Mouse (Mus musculus): ENCODE measurements around the gene Tmem217. TPM values are rescaled to one million over a fixed set of nuclear protein-coding genes. Genes with fewer than 3 reads are reported as not detected.

Gene Tmem217
- polyA plus RNA-seq, 1 experiment from 2014 or later = 0.89 TPM

- H3K9me3 ChIP-seq (replicated peaks; ENCODE audit: control insufficient read depth, low read length, poor library complexity, severe bottlenecking) = no peaks in the 10 kb centered on the region
- no peak overlapping the region for H3K9ac ChIP-seq (ENCODE audit: low read depth, low read length)
- H3K4me2 ChIP-seq (ENCODE audit: low read length) = no peak overlapping the region
- H3K27ac ChIP-seq (ENCODE audit: low read length) = no peak overlapping the region
- ATAC-seq = no peak
- no peaks in the 10 kb centered on the region for H3K27me3 ChIP-seq (ENCODE audit: control insufficient read depth, insufficient read depth, low read depth, low read length)
- H3K4me3 ChIP-seq (ENCODE audit: low read depth, low read length) = no peak overlapping the region
- 90% methylated on average over 6 of the region's 6 CpGs for WGBS
- peaks cover 7% of the 10 kb centered on the region; the same call in 1 of the 2 replicates for H3K4me1 ChIP-seq (ENCODE audit: control insufficient read depth, insufficient read depth, low read length)
- H3K36me3 ChIP-seq (ENCODE audit: control insufficient read depth, insufficient read depth, low read length) = peaks cover 3% of the 10 kb centered on the region; the same call in 1 of the 2 replicates
These were observed 33.3 kb upstream of the Tmem217 start for GRCm38 (mm10) chr17:29585446-29585845.

- Histone ChIP-seq H3K27ac (ENCODE audit: low read length) (no peak overlapping the region), H3K36me3 (ENCODE audit: control insufficient read depth, insufficient read depth, low read length) (peaks cover 3% of the 10 kb centered on the region), H3K4me1 (ENCODE audit: control insufficient read depth, insufficient read depth, low read length) (peaks cover 7% of the 10 kb centered on the region; the same call in 1 of the 2 replicates), H3K9me3 (replicated peaks; ENCODE audit: control insufficient read depth, low read length, poor library complexity, severe bottlenecking) (no peaks in the 10 kb centered on the region), H3K4me2 (ENCODE audit: low read length) (no peak overlapping the region), H3K4me3 (ENCODE audit: low read depth, low read length) (no peak overlapping the region), H3K27me3 (ENCODE audit: control insufficient read depth, insufficient read depth, low read depth, low read length) (no peaks in the 10 kb centered on the region), H3K9ac (ENCODE audit: low read depth, low read length) (no peak overlapping the region)
- WGBS = 58% methylated on average over 3 of the region's 3 CpGs
- no peak for ATAC-seq
These were observed 32.6 kb upstream of the Tmem217 start for GRCm38 (mm10) chr17:29584737-29585136.

GRCm38 (mm10) chr17:29584306-29584705 is 32.1 kb upstream of the Tmem217 start:
- H3K27ac ChIP-seq (ENCODE audit: low read length) = no peak overlapping the region
- no peaks in the 10 kb centered on the region for H3K9me3 ChIP-seq (replicated peaks; ENCODE audit: control insufficient read depth, low read length, poor library complexity, severe bottlenecking)
- 88% methylated on average over 5 of the region's 5 CpGs for WGBS
- H3K9ac ChIP-seq (ENCODE audit: low read depth, low read length) = no peak overlapping the region
- ATAC-seq = no peak
- H3K4me2 ChIP-seq (ENCODE audit: low read length) = no peak overlapping the region
- peaks cover 7% of the 10 kb centered on the region for H3K36me3 ChIP-seq (ENCODE audit: control insufficient read depth, insufficient read depth, low read length)
- no peak overlapping the region for H3K4me3 ChIP-seq (ENCODE audit: low read depth, low read length)
- no peaks in the 10 kb centered on the region for H3K27me3 ChIP-seq (ENCODE audit: control insufficient read depth, insufficient read depth, low read depth, low read length)
- H3K4me1 ChIP-seq (ENCODE audit: control insufficient read depth, insufficient read depth, low read length) = peaks cover 4% of the 10 kb centered on the region; the same call in 1 of the 2 replicates

GRCm38 (mm10) chr17:29583569-29583968 is 31.4 kb upstream of the Tmem217 start:
- ATAC-seq = no peak
- no peaks in the 10 kb centered on the region for H3K27me3 ChIP-seq (ENCODE audit: control insufficient read depth, insufficient read depth, low read depth, low read length)
- H3K4me3 ChIP-seq (ENCODE audit: low read depth, low read length) = no peak overlapping the region
- H3K27ac ChIP-seq (ENCODE audit: low read length) = no peak overlapping the region
- no peak overlapping the region for H3K9ac ChIP-seq (ENCODE audit: low read depth, low read length)
- H3K4me1 ChIP-seq (ENCODE audit: control insufficient read depth, insufficient read depth, low read length) = no peaks in the 10 kb centered on the region
- no peak overlapping the region for H3K4me2 ChIP-seq (ENCODE audit: low read length)
- no peaks in the 10 kb centered on the region for H3K9me3 ChIP-seq (replicated peaks; ENCODE audit: control insufficient read depth, low read length, poor library complexity, severe bottlenecking)
- 88% methylated on average over 5 of the region's 5 CpGs for WGBS
- H3K36me3 ChIP-seq (ENCODE audit: control insufficient read depth, insufficient read depth, low read length) = peaks cover 14% of the 10 kb centered on the region

GRCm38 (mm10) chr17:29579579-29580126 is 27.5 kb upstream of the Tmem217 start:
- Histone ChIP-seq H3K9me3 (replicated peaks; ENCODE audit: control insufficient read depth, low read length, poor library complexity, severe bottlenecking) (no peaks in the 10 kb centered on the region), H3K4me3 (ENCODE audit: low read depth, low read length) (no peak overlapping the region), H3K36me3 (ENCODE audit: control insufficient read depth, insufficient read depth, low read length) (peaks cover 25% of the 10 kb centered on the region), H3K27ac (ENCODE audit: low read length) (no peak overlapping the region), H3K4me1 (ENCODE audit: control insufficient read depth, insufficient read depth, low read length) (no peaks in the 10 kb centered on the region), H3K27me3 (ENCODE audit: control insufficient read depth, insufficient read depth, low read depth, low read length) (no peaks in the 10 kb centered on the region), H3K4me2 (ENCODE audit: low read length) (no peak overlapping the region), H3K9ac (ENCODE audit: low read depth, low read length) (no peak overlapping the region)
- 83% methylated on average over 4 of the region's 4 CpGs for WGBS
- no peak for ATAC-seq

- H3K9me3 ChIP-seq (replicated peaks; ENCODE audit: control insufficient read depth, low read length, poor library complexity, severe bottlenecking) = no peaks in the 10 kb centered on the region
- no peak overlapping the region for H3K9ac ChIP-seq (ENCODE audit: low read depth, low read length)
- 81% methylated on average over 6 of the region's 6 CpGs for WGBS
- no peak for ATAC-seq
- H3K4me1 ChIP-seq (ENCODE audit: control insufficient read depth, insufficient read depth, low read length) = no peaks in the 10 kb centered on the region
- H3K27me3 ChIP-seq (ENCODE audit: control insufficient read depth, insufficient read depth, low read depth, low read length) = no peaks in the 10 kb centered on the region
- H3K4me2 ChIP-seq (ENCODE audit: low read length) = no peak overlapping the region
- no peak overlapping the region for H3K27ac ChIP-seq (ENCODE audit: low read length)
- peaks cover 27% of the 10 kb centered on the region for H3K36me3 ChIP-seq (ENCODE audit: control insufficient read depth, insufficient read depth, low read length)
- H3K4me3 ChIP-seq (ENCODE audit: low read depth, low read length) = no peak overlapping the region
These were observed 17.6 kb upstream of the Tmem217 start for GRCm38 (mm10) chr17:29569831-29570230.

GRCm38 (mm10) chr17:29568435-29568834 is 16.2 kb upstream of the Tmem217 start:
- Histone ChIP-seq H3K27me3 (ENCODE audit: control insufficient read depth, insufficient read depth, low read depth, low read length) (no peaks in the 10 kb centered on the region), H3K9me3 (replicated peaks; ENCODE audit: control insufficient read depth, low read length, poor library complexity, severe bottlenecking) (no peaks in the 10 kb centered on the region), H3K9ac (ENCODE audit: low read depth, low read length) (no peak overlapping the region), H3K4me1 (ENCODE audit: control insufficient read depth, insufficient read depth, low read length) (no peaks in the 10 kb centered on the region), H3K4me3 (ENCODE audit: low read depth, low read length) (no peak overlapping the region), H3K36me3 (ENCODE audit: control insufficient read depth, insufficient read depth, low read length) (peaks cover 25% of the 10 kb centered on the region), H3K4me2 (ENCODE audit: low read length) (no peak overlapping the region), H3K27ac (ENCODE audit: low read length) (no peak overlapping the region)
- no peak for ATAC-seq
- 93% methylated on average over 15 of the region's 15 CpGs for WGBS

- Histone ChIP-seq H3K4me3 (ENCODE audit: low read depth, low read length) (no peak overlapping the region), H3K27me3 (ENCODE audit: control insufficient read depth, insufficient read depth, low read depth, low read length) (no peaks in the 10 kb centered on the region), H3K4me2 (ENCODE audit: low read length) (no peak overlapping the region), H3K4me1 (ENCODE audit: control insufficient read depth, insufficient read depth, low read length) (no peaks in the 10 kb centered on the region), H3K9ac (ENCODE audit: low read depth, low read length) (no peak overlapping the region), H3K27ac (ENCODE audit: low read length) (no peak overlapping the region), H3K9me3 (replicated peaks; ENCODE audit: control insufficient read depth, low read length, poor library complexity, severe bottlenecking) (no peaks in the 10 kb centered on the region), H3K36me3 (ENCODE audit: control insufficient read depth, insufficient read depth, low read length) (peaks cover 10% of the 10 kb centered on the region)
- ATAC-seq = no peak
- WGBS = 95% methylated on average over 5 of the region's 5 CpGs
These were observed 13.3 kb upstream of the Tmem217 start for GRCm38 (mm10) chr17:29565521-29565920.

GRCm38 (mm10) chr17:29558476-29558875 is 6.3 kb upstream of the Tmem217 start:
- H3K4me2 ChIP-seq (ENCODE audit: low read length) = no peak overlapping the region
- no peak overlapping the region for H3K9ac ChIP-seq (ENCODE audit: low read depth, low read length)
- no peak overlapping the region for H3K27ac ChIP-seq (ENCODE audit: low read length)
- WGBS = 80% methylated on average over 5 of the region's 5 CpGs
- no peak for ATAC-seq
- H3K9me3 ChIP-seq (replicated peaks; ENCODE audit: control insufficient read depth, low read length, poor library complexity, severe bottlenecking) = no peaks in the 10 kb centered on the region
- H3K27me3 ChIP-seq (ENCODE audit: control insufficient read depth, insufficient read depth, low read depth, low read length) = no peaks in the 10 kb centered on the region
- no peaks in the 10 kb centered on the region for H3K36me3 ChIP-seq (ENCODE audit: control insufficient read depth, insufficient read depth, low read length)
- H3K4me3 ChIP-seq (ENCODE audit: low read depth, low read length) = no peak overlapping the region
- H3K4me1 ChIP-seq (ENCODE audit: control insufficient read depth, insufficient read depth, low read length) = no peaks in the 10 kb centered on the region

Measured in midbrain, embryonic 16.5 days (tissue).